Mouse (Mus musculus) lung, postnatal 0 days (tissue): ENCODE measurements at regions not wholly inside any gene's neighbourhood (a gene's known extent, or its start where the extent isn't known, plus 50 kb on each side); places are given as distances from the start of the nearest gene placed in this dataset.

Experiments used
- CTCF ChIP-seq: IDR thresholded peaks from 2 replicates; pipeline ENCODE4 v1.5.1; 2016; ENCODE audit warnings: antibody characterized with exemption, mild to moderate bottlenecking
- EP300 ChIP-seq: IDR thresholded peaks from 2 replicates; pipeline ENCODE4 v1.6.1; 2016; ENCODE audit warnings: antibody characterized with exemption, mild to moderate bottlenecking, control low read depth

- TF ChIP-seq CTCF, result no peak
- TF ChIP-seq EP300, result no peak
Observed at GRCm38 (mm10) chr1:130517868-130518267, 55.3 kb upstream of the Cd55 start.
